ENCODE assay signal across 23 mouse cellular contexts in the genomic region with DNA sequence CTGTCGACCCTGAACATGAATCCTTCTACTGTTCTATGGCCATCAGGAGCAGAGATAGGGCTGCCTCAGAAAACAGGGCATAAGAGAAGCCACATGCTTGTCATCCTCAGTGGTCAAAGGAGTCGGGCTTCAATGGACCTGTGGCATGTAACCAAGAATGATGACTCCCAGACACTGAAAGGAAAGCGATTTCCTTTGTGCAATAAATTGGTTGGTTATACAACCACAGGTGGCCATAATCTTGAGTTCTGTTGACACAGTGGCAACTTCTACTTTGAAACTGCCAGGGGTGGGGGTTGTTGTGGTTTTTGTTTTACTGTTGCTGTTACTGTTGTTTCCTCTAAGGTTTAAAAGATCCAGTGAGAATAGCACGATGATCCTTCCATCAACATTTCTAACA.
DNase-seq lines count a peak whose midpoint lies in the region; TF ChIP-seq lines count a peak whose summit lies in the region.
"Had no signal": no experiment of that assay in that cellular context is flagged by ENCODE, and none has a peak within 500 bp of the region (broad histone marks: within the 10 kb centered on the region; RNA-seq: fewer than 3 reads in every experiment).

No protein-coding gene starts in this region.

- DNase-seq in thymus, postnatal 0 days (ENCODE audit: low spot score), result peak; percentile 27
- DNase-seq in thymus, postnatal 14 days, result no peak
- DNase-seq in CD4-positive, CD25-positive, alpha-beta regulatory T cell, adult 2 months (ENCODE audit: low read depth, low spot score), result peak; percentile 12
- DNase-seq in induced T-regulatory cell, adult 2 months (ENCODE audit: low read depth), result peak; percentile 38
- no peak for DNase-seq in lung, adult 2 months
- no peak for DNase-seq in adrenal gland, adult 8-10 months
- no peak for DNase-seq in left cerebral cortex, postnatal 4 days
- DNase-seq: adrenal gland, adult 2 months; cerebellum, adult 2 months; cerebellum, postnatal 25 days; gastrocnemius, postnatal 10 days; heart, postnatal 4 days; kidney, postnatal 4 days; liver, postnatal 0 days; lung, postnatal 10 days; right cerebral cortex, postnatal 14 days; thymus, adult 2 months had no signal

- no peak for TF ChIP-seq CTCF in lung, adult 2 months (IDR thresholded peaks at IDR 0.05; ENCODE audit: insufficient read depth, low read length)

- 71% methylated on average over 4 of the region's 4 CpGs for WGBS in lung, adult 2 months

- no peaks in the 10 kb centered on the region; the same call in 1 of the 2 replicates for H3K4me1 ChIP-seq in lung, adult 2 months (ENCODE audit: control insufficient read depth, insufficient read depth, low read length)

- no peak overlapping the region for H3K4me3 ChIP-seq in lung, adult 2 months (replicated peaks; ENCODE audit: extremely low read depth, low read depth, low read length)
- H3K4me3 ChIP-seq: forebrain, embryonic 13.5 days; heart, adult 2 months; hindbrain, embryonic 15.5 days; left cerebral cortex, adult 2 months; megakaryocyte, embryonic 14.5 days; midbrain, embryonic 13.5 days had no signal

- no peak for TF ChIP-seq POLR2A in lung, adult 2 months (IDR thresholded peaks at IDR 0.05; ENCODE audit: borderline replicate concordance, extremely low read depth, low read depth, low read length)

- intact Hi-C loops in left cerebral cortex, postnatal 4 days (cut with DNase I), result no loop called here

Comparison
In these comparisons a context has a peak if more than half of its experiments do, and no peak if none do; other contexts are left out.
1. DNase-seq: peak in thymus, postnatal 0 days (single experiment), CD4-positive, CD25-positive, alpha-beta regulatory T cell, adult 2 months (single experiment) and induced T-regulatory cell, adult 2 months (single experiment); none in thymus, postnatal 14 days (single experiment), lung, adult 2 months (single experiment), adrenal gland, adult 8-10 months (single experiment) and left cerebral cortex, postnatal 4 days (single experiment).